Mouse (Mus musculus) brain, adult 2 months (tissue): Measurements from ENCODE around the gene Pi4kb.
A peak's percentile ranks its signal among the peaks of the same experiment; 100 is the strongest.
"Not testable (repeated sequence)": the region's sequence is repeated elsewhere in the genome, so short reads cannot be mapped to it uniquely, and the experiment has no call there.

Experiments used
- DNase-seq: peaks from one replicate; pipeline ENCODE4 v3.0.0; 2011; ENCODE audit warnings: low read depth, low spot score

Gene Pi4kb

DNA sequence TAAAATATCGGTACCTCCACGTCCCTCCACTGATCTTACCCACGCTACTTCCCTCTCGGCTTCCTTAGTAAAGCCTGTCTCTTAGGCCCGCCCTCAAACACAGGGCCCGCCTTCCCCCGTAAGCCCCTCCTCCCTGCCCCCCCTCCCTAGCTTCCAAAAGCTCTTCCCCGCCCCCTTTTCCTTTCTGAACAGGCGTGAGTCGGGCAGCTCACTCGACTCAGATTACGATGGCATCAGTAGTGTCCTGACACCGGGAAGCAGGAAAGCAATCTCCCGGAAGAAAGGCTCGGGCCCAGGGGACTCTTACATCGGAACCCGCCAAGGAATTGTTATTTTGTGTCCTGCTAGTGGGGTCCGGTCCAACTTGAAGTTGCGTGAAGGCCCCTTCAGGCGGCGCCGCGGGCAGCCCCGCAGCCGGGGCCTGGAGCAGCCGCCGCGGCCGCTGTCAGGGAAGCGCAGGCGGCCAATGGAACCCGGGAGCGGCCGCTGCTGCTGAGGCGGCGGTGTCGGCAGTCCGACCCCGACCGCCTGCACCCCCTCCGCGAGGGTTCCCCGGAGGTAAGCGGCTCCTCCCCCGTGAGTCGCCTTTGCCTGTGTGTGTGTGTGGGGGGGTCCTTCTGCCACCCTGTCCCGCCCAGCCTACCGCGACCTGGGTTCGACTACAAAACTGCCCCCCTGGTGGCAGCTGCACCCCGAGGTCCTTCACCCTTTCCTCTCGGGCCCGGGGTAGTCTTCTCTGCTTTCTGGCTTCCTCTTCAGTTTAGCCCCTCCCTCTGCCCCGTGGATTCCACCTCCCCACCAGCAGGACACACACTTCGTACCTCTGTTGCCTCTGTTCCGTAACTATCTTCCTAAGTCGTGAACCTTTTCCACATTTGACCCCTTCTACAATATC is at the start of gene Pi4kb:
Gene Pi4kb (plus strand): TSS at position 204 of the 895 bp plus-strand sequence.
- DNase-seq: peak; percentile 98

DNA sequence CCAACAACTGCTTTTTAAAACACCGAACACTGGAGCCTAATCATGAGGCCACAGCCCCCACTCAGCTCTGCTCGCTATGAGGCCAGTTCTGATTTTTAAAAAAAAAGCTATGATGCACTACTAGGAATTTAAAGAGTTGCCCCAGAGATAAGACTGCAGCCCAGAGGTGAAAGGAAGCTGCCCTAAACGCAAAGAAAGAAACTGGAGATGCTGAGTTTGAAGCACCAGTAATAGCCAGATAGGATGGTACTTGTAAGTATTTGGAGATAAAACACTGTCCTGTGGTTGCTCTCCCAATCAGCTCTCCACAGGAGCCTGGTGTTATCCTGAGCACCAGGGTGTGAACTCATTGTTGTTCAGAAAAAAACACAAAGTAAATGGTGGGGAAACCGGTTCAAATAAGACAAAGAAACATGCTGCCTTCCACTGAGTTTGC is 48.2 kb upstream of the Pi4kb start:
- DNase-seq: not testable (repeated sequence)

DNA sequence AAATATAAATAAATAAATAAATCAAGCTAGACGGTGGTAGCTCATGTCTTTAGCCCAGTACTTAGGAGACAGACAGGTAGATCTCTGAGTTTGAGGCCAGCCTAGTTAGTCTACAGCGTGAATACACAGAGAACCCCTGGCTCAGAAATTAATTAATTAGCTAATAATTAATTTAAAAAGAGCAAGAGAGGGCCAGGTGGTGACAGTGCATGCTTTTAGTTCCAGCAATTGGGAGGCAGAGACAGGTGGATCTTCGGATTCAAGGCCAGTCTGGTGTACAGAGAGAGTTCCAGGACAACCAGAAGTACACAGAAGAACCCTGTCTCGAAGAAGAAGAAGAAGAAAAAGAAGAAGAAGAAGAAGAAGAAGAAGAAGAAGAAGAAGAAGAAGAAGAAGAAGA is 45.6 kb upstream of the Pi4kb start:
- not testable (repeated sequence) for DNase-seq

DNA sequence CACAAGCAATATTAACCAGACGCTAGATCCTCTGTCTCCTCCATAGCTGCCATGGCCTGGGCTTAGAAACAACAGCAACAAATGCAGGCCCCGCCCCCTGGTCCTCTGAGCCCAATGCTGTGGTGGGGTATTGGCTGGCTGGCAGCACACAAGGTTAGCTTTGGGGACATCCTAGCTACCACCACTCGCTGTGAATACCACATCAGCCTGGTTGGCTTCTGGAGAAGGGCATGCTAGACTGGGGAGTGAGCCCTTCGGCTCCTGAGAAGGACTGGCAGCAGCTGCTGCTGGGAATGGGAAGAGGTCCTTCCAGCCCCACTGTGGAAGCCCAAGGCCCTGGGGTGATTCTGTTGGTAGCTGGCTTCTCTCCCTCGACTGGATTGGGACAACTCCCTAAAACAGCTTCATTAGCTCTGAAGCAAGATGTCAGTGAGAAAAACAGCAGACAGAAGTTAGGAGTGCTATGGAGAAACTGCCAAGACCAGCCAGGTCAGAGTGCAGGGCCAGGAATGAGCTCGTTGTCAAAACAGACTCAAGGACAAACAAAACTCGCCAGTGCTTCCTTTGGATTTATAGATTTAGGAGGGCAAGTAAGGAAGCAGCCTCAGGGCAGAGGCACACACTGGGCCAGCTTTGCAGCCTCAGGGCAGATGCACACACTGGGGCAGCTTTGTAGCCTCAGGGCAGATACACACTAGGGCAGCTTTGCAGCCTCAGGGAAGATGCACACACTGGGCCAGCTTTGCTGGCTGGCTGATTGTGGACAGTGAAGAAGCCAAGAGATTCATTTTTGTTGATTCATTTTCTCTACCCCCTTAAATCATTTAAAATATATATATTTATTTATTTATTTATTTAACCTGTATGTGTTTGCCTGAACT is 43.9 kb upstream of the Pi4kb start:
- not testable (repeated sequence) for DNase-seq

DNA sequence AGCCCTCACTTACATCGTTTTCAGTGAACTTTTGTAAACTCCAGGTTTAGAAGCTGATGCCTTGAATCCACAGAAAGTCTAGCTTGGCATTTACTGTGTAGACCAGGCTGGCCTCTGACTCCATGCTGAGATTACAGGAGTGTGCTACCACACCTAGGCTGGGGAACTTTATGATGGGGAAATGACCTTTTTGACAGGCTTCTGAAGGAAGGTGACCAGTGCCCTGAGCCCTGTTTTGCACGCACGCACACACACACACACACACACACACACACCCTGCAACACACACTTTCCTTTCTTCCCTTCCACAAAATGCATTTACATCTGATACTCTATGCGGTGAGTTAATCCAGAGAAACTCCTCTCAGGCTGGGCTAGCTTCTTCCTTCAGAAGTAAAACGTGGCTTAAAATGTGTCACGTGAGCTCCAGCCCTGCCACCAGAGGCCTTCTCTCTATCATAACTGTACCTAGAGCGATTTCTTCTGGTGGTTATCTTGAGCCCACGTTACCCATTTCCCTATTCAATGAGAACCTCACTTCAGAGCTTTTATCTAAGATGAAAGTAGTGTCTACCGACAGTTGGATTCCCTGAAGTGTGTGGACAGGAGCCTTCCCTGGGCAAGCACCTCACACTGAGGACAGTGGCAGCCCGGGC is 43.0 kb upstream of the Pi4kb start:
- DNase-seq: not testable (repeated sequence)

DNA sequence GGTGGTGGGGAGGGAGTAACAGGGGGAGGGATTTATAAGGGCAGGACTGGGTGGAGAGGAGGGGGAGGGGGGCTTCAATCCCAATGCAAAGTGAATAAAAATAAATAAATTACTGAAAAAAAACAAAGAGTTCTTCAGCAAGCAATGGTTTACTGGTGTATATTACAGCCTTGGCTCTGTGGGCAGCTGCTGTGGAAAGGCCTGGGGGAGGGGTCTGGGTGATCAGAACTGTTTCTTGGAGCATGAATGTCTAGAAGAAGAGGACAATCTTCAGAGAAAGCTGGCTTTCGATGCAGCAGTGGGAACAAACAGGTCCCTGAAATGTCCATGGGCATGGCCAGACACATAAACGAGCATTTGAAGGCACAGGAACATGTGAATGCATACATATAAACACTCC is 42.3 kb upstream of the Pi4kb start:
- not testable (repeated sequence) for DNase-seq

DNA sequence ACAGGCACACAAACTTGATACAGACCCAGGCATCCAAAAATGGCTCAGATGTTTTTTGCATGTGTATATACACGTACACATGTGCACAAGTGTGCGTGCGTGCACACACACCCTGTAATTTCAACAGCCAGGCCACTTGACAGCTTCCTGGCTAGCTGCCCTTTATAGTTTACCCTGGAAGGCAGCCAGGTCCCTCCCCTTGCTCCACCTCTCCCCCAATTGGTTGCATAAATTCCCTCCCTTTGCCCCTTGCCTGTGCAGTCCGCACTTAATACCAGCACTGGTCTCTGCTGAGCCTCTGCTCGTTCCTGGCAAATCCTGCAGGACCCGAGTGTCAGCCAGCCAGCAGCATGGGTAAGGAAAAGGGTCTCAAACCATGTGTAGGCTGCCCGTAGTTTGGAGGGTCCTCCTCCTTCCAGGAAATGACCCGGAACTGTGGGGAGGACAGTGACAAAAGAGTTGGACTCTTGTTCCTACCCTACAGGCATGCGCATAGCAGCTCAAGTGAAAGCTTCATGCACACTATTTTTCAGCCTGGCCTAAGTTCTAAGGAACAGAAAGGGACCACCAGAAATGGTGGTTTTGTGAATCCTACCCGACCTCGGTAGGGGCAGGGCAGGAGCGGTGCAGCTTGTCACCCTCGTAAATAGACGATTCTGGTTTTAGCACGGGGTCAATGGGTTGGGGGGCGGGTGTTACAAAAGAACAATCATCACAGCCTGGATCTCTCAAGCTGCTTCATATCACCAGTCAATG is 41.5 kb upstream of the Pi4kb start, which contains the start of gene Selenbp1:
Gene Selenbp1 (plus strand): TSS at position 248 of the 756 bp plus-strand sequence.
- peak; percentile 62 for DNase-seq

DNA sequence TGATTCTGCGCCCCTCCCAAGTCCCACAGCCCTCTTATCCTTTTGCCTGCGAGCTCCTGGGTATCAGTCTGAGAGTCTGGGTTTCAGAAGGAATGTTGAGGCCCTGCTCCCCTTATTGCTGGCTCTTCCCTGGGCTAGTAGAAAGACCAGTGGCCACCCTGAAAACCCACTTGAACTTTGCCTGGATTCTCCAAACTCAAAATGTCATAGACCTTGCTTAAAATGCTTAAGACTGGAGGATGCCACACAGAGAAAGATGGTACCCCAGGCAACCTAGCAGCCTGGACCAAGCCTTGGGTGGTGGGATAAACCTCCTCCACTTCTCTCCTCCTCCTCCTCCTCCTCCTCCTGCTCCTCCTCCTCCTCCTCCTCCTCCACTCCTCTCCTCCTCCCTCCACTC is 40.9 kb upstream of the Pi4kb start:
- DNase-seq: not testable (repeated sequence)

DNA sequence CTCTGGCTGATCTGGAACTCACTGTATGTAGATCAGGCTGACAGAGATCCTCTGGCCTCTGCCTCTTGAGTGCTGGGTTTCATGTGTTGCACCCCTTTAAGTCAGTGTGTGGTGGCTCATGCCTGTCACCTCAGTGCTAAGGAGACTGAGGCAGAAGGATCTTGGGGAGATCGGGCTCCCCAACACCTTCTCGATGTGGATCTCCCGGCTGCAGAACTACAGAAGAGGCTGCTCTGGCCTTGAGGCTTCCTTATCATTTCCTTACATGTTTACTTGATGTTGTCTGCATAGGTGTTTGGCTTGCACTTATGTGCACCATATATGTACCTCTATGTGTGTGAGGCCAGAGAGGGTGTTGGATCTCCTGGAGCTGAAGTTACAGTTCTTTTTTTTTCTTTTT is 40.0 kb upstream of the Pi4kb start:
- not testable (repeated sequence) for DNase-seq

DNA sequence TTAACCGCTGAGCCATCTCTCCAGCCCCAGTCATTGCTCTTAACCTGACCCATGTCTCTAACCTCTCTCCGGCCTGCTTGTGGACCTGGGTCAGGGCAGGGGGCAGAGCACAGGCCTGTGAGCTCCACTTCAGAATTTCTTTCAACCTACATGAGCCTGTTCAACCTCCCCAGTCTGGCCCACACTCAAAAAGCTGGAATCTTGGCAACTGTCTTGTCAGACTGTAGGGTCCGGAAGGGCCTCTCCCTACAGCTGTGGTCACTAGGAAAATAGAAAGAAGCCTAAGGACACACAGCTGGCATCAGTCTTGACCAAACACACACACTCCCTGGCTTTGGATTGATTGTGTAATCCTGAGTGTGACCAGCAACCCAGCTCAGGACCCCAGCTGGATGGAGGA is 39.2 kb upstream of the Pi4kb start:
- DNase-seq: not testable (repeated sequence)

DNA sequence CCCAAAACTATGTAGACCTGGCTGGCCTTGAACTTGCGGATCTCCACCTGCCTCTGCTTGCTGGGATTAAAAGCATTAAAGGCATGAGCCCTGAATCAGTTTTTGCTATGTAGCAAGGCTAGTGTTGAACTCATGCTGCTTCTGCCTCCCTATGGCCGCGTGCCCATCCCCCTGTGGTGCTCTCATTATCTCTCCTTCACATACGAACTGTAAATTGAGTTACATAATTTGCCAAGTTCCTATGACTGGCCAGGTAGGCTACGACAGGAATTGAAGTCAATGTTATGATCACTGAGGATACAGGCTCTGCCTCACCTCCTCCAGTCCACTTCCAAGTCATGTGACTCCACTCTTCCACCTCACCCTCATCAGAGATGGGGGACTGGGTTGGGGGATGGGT is 38.4 kb upstream of the Pi4kb start:
- not testable (repeated sequence) for DNase-seq

DNA sequence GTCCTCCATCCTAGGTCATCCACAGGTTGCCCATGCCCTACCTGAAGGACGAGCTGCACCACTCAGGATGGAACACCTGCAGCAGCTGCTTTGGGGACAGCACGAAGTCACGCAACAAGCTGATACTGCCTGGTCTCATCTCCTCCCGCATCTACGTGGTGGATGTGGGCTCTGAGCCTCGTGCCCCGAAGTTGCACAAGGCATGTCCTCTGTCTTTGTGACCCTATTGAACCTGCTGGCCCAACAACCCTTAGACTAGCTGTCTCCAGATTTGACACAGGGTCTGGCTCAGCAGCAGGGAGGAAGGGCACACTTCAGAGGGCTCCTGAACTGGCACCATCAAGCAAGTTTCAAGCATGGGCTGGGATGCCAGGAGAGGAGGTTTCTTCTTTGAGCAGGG is 37.3 kb upstream of the Pi4kb start:
- not testable (repeated sequence) for DNase-seq

DNA sequence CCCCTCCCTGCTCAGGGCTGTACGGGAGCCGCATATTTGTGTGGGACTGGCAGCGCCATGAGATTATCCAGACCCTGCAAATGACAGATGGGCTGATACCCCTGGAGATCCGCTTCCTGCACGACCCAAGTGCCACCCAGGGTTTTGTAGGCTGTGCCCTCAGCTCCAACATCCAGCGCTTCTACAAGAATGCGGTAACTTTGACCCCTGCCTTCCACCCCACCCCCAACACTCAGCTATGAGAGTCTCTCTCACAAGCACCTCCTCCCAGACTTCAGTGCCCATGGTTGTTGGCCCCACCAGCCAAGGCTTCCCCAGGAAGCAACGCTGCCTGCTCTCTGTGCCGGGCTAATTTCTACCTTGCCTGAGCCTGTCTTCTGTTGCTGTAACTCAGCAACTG is 34.5 kb upstream of the Pi4kb start:
- DNase-seq: not testable (repeated sequence)

DNA sequence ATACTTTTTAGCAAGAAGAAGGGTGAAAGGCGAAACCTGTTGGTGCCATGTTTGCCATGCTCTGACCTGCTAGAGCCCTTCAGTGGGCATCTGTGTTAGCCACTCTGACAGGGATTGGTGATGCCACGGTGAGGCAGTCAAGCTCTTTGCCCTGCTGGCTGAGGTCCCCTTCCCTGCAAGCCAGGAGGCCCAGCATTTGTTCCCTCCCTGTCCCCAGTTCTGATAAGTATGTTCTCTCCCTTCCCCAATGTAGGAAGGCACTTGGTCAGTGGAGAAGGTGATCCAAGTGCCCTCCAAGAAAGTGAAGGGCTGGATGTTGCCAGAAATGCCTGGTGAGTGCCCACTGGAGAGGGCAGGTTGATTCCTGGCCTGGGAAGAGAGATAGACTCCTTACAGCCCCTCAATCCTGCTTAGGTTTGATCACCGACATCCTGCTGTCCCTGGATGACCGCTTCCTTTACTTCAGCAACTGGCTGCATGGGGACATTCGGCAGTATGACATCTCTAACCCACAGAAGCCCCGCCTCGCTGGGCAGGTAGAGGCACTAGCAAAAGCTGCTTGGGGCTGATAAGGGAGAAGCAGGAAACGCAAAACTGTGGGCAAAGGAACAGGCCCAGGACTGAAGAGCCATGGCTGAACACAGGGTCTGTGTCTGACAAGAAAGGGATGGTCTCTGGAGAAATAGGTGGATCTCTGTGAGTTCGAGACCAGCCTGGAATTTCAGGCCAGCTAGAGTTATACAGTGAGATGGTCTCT is 32.1 kb upstream of the Pi4kb start:
- not testable (repeated sequence) for DNase-seq

DNA sequence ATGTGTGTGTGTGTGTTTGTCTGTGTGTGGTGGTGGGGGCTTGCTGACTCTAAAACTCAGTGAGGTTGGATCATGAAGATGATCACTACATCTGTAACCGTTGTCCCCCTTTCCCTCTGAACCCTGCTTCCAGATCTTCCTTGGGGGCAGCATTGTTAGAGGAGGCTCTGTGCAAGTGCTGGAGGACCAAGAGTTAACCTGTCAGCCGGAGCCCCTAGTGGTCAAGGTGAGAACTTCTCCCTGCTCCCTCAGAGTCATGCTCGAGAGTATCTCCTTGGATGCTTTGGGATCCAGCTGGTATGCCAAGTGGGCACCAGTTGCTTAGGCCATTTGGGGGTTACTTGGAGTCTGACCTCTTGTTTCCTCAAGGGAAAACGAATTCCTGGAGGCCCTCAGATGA is 30.8 kb upstream of the Pi4kb start:
- not testable (repeated sequence) for DNase-seq

DNA sequence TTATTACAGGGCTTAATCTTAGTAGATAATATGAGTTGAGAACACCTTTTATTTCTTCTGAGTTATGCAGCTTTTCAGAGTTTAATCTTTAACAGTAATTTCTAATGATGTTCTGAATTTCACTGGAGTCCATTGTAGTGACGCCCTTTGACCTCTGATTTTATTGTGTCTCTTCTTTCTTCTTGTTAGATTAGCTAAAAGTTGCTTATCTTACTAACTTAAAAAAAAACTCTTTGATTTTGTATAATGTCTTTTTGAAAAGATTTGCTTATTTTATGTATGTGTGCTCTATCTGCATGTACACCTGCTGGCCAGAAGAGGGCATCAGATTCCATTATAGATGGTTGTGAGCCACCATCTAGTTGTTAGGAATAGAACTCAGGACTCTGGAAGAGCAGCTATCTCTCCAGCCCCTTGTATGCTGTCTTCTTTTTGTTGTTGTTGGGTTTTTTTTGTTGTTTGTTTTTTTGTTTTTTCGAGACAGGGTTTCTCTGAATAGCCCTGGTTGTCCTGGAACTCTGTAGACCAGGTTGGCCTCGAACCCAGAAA is 26.4 kb upstream of the Pi4kb start:
- peak; percentile 31 for DNase-seq

DNA sequence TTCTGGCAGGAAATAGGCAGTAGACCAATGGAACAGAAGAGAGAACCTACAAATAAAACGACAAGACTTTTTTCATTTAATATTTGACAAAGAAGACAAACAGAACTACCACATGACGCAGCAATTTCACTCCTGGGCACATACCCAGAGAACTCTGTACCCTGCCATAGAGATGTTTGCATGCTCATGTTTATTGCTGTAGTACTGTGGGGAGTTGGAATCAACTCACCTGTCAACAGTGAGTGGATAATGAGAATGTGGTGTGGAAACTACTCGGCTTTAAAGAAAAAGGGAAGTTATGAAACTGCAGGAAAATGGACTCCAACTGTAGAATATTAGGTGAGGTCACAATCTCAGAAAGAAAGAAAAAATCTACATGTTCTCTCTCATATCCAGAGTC is 24.9 kb upstream of the Pi4kb start:
- no peak for DNase-seq

DNA sequence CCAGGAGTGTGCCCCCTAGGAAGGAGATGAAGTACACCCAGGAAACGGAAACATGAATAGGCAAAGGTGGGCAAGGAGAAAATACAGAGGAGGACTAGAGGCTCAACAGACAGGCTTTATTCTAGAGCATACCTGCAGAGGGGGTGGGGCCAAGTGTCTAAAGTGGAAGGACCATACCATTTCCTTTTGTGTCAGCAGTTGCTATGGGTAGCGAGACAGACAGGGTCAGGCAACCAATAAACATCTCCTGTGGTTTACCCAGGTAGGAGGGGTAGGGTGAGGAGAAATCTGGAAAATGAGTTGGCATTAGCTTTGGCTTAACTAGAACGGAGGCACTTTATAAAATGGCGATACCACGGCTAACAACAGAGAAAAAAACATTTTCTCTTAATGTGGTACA is 21.7 kb upstream of the Pi4kb start:
- DNase-seq: peak; percentile 67

DNA sequence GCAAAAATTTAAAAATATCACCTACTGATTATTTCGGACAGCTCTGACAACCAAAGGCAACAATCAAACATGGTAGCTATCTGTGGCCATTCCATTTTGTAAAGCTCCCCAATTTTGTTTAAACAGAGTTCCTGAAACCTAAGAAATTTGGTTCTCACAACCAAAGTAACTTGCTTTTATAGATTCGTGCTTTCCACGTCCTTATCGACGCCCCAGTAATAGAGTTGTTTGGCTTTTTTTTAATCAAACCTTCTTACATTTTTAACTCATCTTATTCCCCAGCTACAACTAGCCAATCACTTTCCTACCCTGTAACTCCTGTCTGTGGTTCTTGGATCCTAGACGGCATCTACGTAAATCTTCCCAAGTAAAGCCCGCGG is 21.2 kb upstream of the Pi4kb start:
- no peak for DNase-seq
